Mouse (Mus musculus): Measurements from ENCODE around the gene Hsh2d.

Gene Hsh2d

DNA sequence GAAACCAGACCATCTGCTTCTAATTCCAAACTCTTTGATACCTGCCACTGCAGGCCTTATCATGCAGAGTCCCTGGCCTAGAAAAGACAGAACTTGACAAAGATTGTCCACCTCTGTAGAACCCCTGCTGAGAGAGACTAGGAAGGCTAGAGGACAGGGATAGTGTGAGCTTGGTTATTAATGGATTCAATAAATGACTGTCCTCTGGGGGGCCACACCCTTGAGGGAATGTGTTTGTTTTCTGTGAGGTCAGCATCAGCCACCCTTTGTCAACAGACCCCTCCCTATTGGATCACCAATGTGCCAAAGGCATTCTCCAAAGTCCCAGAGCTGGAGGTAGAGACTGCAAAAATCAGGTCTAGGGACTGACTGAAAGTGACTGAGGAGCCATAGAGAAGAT is 2.6 kb downstream of the Hsh2d start:
- DNase-seq = no peak

DNA sequence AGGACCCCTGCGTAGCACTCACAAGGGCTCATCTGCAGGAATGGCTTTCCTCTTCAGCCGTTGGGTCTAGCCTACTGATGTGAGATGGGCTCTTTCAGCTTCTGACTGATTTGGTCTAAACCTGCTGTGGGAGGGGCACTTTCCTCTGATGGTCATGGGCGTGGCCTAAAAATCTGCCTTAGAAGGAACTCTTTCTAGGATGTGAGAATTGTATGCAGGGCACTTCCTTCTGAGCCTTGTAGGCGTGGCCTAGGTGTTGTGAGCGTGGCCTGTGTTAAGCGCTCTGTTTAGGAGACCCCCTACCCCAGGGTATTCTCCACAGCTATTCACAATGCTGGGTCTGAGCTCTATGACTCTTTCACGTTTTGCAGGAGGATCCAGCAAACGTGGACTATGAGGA is 8.6 kb downstream of the Hsh2d start:
- DNase-seq = no peak

- DNase-seq = no peak
Observed at GRCm38 (mm10) chr8:72208582-72208981, 19.1 kb downstream of the Hsh2d start.

- DNase-seq = no peak
Observed at GRCm38 (mm10) chr8:72210222-72210621, 20.8 kb downstream of the Hsh2d start.

- DNase-seq = no peak
Observed at GRCm38 (mm10) chr8:72210710-72211109, 21.3 kb downstream of the Hsh2d start.

DNA sequence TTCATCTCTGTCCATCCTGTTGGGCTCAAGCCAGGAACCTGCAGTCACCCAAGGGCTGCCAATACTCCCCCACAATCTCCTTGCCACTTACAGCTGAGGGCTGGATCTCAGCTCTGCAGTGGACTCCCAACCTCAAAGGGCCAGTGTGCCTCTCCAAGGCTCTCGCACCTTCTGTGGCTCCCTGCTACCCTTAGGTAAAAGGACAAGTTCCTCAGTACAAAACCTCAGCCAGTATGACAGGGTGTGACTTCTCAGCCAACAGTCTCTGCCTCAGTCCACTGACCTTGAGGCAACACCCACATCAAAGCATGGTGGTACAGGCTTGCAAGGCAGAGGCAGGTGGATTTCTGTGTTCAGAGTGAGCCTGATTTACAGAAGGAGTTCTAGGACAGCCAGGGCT is 22.4 kb downstream of the Hsh2d start:
- no peak for DNase-seq

DNA sequence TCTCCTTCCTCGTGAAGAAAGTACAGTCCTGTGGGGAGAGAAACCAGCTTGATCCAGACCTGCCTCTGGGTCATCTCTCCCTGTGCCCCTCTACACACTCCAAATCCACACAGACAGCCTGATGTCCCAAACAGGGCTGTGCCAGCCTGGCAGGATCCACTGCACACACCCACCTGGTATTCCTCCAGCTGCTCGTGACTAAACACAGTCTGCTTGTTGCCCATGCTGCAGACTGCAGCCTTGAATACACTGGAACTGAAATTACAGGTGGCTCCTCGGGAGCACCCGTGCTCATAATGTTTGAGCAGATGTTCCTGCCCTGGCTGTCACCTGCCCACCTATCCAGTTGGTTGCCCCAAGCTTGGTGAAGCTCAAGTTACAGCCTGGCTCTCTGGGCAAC is 23.3 kb downstream of the Hsh2d start, which contains the start of gene Cib3:
TSS of gene Cib3 (minus strand) at position 87 of the 400 bp plus-strand sequence.
- no peak for DNase-seq

- DNase-seq = no peak
Observed at GRCm38 (mm10) chr8:72213536-72213935, 24.1 kb downstream of the Hsh2d start, which contains the start of gene Gm11034. TSS of gene Gm11034 (minus strand) at chr8:72213636.

- no peak for DNase-seq
Observed at GRCm38 (mm10) chr8:72215060-72215459, 25.6 kb downstream of the Hsh2d start.

DNA sequence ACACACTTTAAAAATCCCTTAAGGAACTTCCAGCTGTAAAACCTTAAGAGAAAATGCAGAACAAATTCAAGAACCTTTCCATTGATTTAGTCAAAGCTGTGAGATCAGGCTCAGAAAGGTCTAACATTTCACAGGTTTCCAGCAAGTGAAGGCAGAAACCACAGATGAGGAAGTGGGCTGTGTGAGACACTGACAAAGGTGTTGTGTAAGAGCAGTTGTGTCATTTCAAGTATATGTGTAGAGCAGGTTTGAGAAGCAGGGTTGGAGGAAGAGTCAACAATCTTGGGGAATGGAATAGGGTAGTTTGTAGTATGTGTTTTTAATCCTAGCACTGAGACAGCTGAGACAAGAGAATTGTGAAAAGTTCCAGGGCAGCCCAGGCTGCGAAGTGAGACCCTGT is 26.4 kb downstream of the Hsh2d start:
- no peak for DNase-seq

- no peak for DNase-seq
Observed at GRCm38 (mm10) chr8:72218781-72219540, 29.5 kb downstream of the Hsh2d start.

DNA sequence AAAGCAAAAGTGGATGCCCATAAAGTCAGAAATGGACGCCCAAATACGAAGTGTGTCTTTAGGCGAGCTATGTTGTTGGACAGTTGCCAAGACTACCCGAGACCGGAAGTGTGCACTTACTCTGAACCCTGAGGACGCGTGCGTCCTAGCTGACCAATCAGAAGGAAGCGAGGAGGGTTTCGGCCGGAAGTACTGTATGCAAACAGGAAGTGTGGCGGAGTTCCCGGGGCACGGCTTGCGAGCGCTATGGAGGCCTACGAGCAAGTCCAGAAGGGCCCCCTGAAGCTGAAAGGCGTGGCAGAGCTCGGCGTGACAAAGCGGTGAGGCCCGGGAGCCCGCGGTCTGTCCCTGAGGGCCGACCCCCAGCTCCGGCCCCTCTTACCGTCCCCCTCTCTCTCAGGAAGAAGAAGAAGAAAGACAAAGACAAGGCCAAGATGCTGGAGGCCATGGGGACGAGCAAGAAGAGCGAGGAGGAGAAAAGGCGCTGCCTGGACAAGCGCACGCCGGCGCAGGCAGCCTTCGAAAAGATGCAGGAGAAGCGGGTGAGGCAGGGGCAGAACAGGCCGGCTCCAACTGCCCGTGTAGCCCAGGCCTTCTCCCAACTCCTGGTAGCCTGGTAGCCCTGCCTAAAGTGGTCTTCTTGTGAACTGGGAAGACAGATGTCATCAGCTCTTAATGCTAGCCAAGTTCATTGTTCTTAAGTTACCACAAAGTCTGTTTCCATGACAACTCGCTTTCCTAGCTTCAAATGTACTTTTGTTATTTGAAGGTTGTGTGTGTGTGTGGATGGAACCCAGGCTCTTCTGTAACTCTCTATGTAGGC is 30.3 kb downstream of the Hsh2d start, which contains the start of gene Fam32a:
TSS of gene Fam32a (plus strand) at position 190 of the 823 bp plus-strand sequence.
- peak; percentile 90 for DNase-seq

GRCm38 (mm10) chr8:72220758-72221157 is 31.3 kb downstream of the Hsh2d start:
- no peak for DNase-seq

- no peak for DNase-seq
Observed at GRCm38 (mm10) chr8:72222656-72223055, 33.2 kb downstream of the Hsh2d start.

DNA sequence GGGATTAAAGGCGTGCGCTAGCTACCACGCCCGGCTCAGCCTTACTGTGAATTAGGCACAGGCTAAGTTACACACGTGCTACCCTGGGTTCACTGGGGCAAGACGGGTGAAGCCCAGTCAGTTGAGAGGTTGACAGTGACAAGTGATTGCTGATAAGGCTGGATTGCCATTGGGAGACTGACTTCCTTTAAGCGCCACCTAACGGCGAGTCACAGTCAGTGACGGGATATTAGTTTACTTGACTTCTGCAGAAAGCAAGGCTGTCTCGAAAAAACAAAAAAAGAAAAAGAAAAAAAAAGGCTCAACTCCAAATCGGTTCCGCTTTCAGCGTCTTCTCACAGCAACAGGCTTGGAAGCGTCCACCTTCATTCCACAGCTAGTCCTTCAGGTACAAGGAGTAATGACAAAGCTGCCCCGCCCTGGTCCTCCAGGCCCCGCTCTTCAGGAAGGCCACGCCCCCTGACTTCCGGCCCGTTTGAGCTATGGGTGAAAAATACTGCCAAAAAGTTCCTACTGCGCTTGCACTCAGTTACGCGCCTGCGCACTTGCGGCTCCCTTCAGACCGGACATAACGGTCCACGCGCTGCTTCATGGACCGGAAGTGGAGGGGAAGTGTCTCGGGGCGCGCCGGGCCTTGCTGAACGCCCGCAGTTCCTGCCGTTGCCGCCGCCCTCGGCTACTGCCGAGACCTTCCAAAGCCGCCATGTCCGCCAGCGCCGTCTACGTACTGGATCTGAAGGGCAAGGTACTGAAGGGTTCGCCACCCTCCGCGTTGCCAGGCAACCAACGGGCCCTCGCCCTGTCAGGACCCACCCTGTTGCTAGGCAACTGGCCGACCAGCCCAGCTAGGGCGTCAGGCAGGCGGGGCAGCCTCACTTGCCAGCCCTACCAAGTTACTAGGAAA is 50.3 kb downstream of the Hsh2d start, which contains the start of gene Ap1m1:
TSS of gene Ap1m1 (plus strand) at position 520 of the 904 bp plus-strand sequence.
- DNase-seq = peak; percentile 99

DNA sequence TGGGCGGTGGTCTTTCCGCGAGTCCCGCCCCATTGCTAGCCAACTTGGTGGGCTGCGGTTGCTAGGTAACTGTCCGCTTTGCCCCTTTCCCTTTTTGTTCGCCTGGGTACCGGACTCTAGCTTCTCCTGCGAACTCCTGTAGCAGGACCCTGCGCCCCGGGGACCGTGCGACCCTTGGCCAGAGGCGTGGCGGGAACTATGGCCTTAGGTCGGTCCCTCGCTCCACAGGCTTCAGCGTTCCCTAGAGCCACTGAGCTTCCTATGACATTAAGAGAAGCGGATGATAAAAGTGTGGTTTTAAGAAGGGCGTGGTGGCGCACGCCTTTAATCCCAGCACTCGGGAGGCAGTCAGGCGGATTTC is 50.9 kb downstream of the Hsh2d start:
- DNase-seq = no peak

DNA sequence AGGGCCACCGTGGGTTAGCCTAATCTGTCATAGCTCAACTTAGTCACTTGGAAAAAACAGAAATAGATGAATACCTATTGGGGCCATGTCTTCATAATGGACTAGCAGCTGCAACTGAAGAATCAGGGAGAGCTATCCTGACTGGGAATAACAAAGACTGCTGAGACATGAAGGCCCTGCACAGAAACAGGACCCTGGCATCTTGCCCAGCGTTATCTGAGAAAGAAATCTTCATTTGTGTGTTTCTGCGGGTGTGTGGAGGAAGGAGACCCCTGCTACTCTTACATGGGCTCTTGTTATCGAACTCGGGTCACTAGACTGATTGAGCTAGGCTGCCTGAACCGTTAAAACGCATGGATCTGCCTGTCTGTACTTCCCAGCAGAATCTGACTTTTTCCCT is 51.5 kb downstream of the Hsh2d start:
- peak; percentile 45 for DNase-seq

GRCm38 (mm10) chr8:72242226-72242625 is 52.8 kb downstream of the Hsh2d start:
- no peak for DNase-seq

GRCm38 (mm10) chr8:72244610-72245009 is 55.2 kb downstream of the Hsh2d start:
- DNase-seq = no peak
